Mouse (Mus musculus) telencephalon, adult 2 months (tissue): ENCODE data around the gene Olfr1209.

ENCODE experiments used
- DNase-seq: peaks from one replicate; pipeline ENCODE4 v3.0.0-alpha.2; 2011; ENCODE audit warnings: low read depth, low spot score

Olfr1209 gene

GRCm38 (mm10) chr2:88915057-88915456 lies at the start of gene Olfr1209:
Gene Olfr1209, minus strand, starts transcription at chr2:88915157.
- no peak for DNase-seq

GRCm38 (mm10) chr2:88953669-88954068 lies 38.7 kb upstream of the Olfr1209 start, which contains the start of gene Olfr1212:
Gene Olfr1212, plus strand, starts transcription at chr2:88953969.
- no peak for DNase-seq

DNA sequence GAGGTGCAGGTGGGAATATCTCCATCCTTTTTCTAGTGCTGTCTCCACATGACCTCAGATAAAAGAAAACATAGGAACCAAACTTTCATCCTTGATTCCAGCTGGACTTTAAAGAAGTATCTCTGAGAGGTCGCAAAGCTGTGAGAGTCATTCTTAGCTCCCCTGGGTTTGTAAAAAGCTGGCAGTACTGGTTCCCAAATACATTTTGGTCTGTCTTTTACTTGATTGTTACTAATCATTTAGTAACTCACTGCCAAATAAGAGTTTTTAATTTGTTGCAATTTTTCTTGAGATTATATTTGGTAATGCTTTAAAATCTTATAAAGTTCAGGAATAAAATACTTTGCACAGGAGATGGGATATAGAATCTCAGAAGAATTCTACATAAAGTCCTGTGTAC lies 23.1 kb upstream of the Olfr1209 start, which contains the start of gene Olfr1211:
Olfr1211 (minus strand) TSS at position 101 of the 400 bp plus-strand sequence.
- DNase-seq, result no peak

- DNase-seq, result no peak
Observed at GRCm38 (mm10) chr2:88902211-88902610, 12.7 kb downstream of the Olfr1209 start, which contains the start of gene Olfr1208. Gene Olfr1208, minus strand, starts transcription at chr2:88902311.

DNA sequence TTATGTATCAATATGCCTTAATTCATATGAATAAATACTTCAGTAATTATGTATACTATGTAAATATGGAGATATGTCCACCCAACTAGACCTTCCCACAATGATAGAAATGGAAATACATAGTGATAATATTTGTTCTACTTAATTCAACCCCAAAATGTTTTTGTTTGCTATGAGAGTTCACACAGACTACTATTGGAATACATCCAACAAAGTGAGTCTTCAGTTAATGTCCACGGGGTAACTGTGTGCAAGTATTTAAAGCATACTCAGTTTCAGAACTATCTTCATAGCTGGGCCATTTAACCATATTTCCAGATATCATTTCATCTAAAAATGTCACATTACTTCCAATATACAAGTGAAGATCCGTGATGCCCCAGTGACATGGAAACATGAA lies 52.0 kb downstream of the Olfr1209 start, which contains the start of gene Olfr1206:
Olfr1206 (plus strand) TSS at position 301 of the 400 bp plus-strand sequence.
- no peak for DNase-seq
